Mouse (Mus musculus): ENCODE results near the gene 9530003J23Rik. TPM values are rescaled to one million over a fixed set of nuclear protein-coding genes. Genes with fewer than 3 reads are reported as not detected.

Gene 9530003J23Rik
- not detected for polyA plus RNA-seq (2014; fragmentation: Illumina TruSeq; extraction: RNeasy Lipid Tissue Mini Kit (QIAGEN cat#74804); ENCODE audit: low read depth, low replicate concordance)

DNA sequence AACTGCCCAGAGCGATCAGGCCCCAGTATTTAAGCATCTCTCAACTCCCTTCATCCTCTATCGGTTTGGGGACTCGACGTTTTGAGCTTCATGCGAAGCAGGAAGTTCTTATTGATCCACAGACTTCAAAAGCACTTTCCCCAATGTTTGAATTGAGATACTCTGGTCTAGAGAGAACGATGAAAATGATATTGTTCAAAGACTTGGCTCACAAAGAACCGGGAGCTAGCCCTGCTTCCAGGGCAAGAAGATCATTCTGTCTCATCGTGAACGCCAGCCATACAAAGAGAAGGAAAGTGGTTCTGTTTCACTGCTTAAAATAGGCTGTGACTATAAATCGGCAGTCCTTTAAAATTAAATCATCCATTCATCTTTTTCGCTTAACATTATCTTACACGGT, at the start of gene 9530003J23Rik:
Gene 9530003J23Rik (minus strand): TSS at position 101 of the 400 bp plus-strand sequence.

DNA sequence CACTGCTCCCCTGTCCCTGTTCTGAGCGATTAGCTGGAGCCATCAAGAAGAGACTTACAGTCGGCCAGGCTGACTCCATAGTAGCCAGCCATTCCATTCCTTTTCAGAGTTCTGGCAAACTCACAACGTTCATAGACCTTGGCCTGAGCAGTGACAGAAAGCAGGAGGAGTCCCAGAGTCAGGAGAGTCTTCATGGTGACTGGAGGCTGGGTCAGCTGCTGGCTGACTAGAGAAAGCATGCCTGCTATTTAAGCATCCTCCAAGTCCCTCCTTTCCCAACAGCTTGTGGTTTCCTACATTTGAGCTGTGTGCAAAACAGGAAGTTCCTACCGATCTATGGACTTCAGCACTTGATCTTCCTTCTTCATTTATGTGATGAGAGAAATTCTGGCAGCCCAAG, 43.5 kb upstream of the 9530003J23Rik start, which contains the start of gene Lyz2:
Gene Lyz2 (minus strand): TSS at position 273 of the 400 bp plus-strand sequence.

DNA sequence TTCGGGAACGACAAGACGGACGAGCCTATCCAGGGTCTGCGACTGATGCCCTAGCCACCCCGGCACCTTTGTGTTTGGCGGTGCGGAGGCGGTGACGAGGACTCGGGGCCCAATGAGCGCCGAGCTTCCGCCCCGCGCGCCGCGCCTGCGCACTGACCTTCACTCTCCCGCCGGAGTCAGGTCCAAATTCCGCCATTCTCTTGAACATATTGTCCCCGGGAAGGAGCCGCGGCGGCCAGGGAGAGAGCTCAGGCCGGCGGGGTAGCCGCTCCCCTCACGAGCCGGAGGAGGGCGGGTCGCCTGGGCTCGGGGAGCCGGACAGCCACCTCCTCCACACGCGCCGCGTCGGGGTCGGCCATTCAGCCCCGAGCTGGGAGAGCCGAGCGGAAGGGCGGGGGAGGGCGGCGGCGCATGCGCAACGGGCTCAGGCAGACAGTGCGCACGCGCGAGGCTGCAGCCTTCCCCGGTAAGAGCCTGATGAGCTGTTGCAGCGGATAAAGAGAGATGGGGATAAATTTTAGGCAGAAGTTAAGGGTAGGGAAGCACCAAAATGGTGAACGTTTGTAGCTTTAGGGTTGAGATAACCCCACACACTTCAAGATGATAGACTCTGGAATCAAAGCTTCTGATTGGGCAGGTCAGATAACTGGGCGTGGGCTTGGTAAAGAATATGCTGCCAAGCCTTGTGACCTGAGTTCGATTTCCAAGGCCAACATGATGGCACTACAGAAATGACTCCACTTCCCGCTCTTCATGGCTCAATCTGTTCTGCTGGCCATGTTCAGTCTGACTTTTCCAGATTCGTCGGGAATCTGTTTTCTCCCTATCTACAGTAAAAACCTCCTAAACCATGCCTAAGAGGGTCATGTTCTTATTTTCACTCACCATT, 14.2 kb downstream of the 9530003J23Rik start, which contains the start of gene Yeats4:
Gene Yeats4 (minus strand): TSS at position 406 of the 889 bp plus-strand sequence.

Other genes starting within 250 kb of the 9530003J23Rik start
- gene Lrrc10, start 193.4 kb downstream of the 9530003J23Rik start, polyA plus RNA-seq (2014; fragmentation: Illumina TruSeq; extraction: RNeasy Lipid Tissue Mini Kit (QIAGEN cat#74804); ENCODE audit: low read depth, low replicate concordance), result not detected
- gene Cct2, start 174.9 kb downstream of the 9530003J23Rik start, polyA plus RNA-seq (2014; fragmentation: Illumina TruSeq; extraction: RNeasy Lipid Tissue Mini Kit (QIAGEN cat#74804); ENCODE audit: low read depth, low replicate concordance), result 164 TPM
- gene Frs2, start 90.2 kb downstream of the 9530003J23Rik start, polyA plus RNA-seq (2014; fragmentation: Illumina TruSeq; extraction: RNeasy Lipid Tissue Mini Kit (QIAGEN cat#74804); ENCODE audit: low read depth, low replicate concordance), result 27.1 TPM
- 49.5 TPM for gene Yeats4, start 14.2 kb downstream of the 9530003J23Rik start, polyA plus RNA-seq (2014; fragmentation: Illumina TruSeq; extraction: RNeasy Lipid Tissue Mini Kit (QIAGEN cat#74804); ENCODE audit: low read depth, low replicate concordance)
- gene Lyz2, start 43.6 kb upstream of the 9530003J23Rik start, polyA plus RNA-seq (2014; fragmentation: Illumina TruSeq; extraction: RNeasy Lipid Tissue Mini Kit (QIAGEN cat#74804); ENCODE audit: low read depth, low replicate concordance), result 20.3 TPM
- 0.49 TPM for gene Lyz1, start 54.2 kb upstream of the 9530003J23Rik start, polyA plus RNA-seq (2014; fragmentation: Illumina TruSeq; extraction: RNeasy Lipid Tissue Mini Kit (QIAGEN cat#74804); ENCODE audit: low read depth, low replicate concordance)
- gene Cpsf6, start 141.3 kb upstream of the 9530003J23Rik start, polyA plus RNA-seq (2014; fragmentation: Illumina TruSeq; extraction: RNeasy Lipid Tissue Mini Kit (QIAGEN cat#74804); ENCODE audit: low read depth, low replicate concordance), result 61.1 TPM